ENCODE assay signal across 17 mouse cellular contexts in the genomic region with DNA sequence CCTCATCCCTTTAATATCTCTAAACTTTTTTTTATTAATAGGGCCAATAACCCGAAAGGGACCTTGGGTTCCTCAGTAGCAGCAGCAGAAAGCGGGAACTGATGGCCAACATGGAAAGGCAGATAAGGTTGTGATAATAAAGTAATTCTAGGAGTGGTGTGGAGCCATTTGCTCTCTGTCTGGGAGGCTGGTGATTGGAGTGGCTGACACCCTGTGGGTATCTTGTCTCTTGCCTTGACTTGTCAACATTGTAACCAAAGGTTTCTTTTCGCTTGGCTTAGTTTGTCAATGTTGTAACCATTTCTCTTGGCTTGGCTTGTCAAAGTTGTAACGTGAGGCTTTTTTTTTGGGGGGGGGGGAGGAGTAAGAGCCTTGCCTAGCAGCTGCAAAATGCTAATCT.
"Had no signal": no experiment of that assay in that cellular context is flagged by ENCODE, and none has a peak within 500 bp of the region (broad histone marks: within the 10 kb centered on the region; RNA-seq: fewer than 3 reads in every experiment).

No protein-coding gene starts in this region.

- H3K9ac ChIP-seq: lung, embryonic 15.5 days; midbrain, embryonic 13.5 days; midbrain, embryonic 15.5 days; neural tube, embryonic 12.5 days; stomach, embryonic 15.5 days had no signal

- H3K36me3 ChIP-seq: lung, embryonic 15.5 days; midbrain, embryonic 13.5 days; midbrain, embryonic 15.5 days; neural tube, embryonic 12.5 days; stomach, embryonic 15.5 days had no signal

- H3K27ac ChIP-seq: lung, embryonic 15.5 days; macrophage; midbrain, embryonic 13.5 days; midbrain, embryonic 15.5 days; neural tube, embryonic 12.5 days; stomach, embryonic 15.5 days; stomach, postnatal 0 days had no signal

- H3K4me1 ChIP-seq: lung, embryonic 15.5 days; midbrain, embryonic 13.5 days; midbrain, embryonic 15.5 days; neural tube, embryonic 12.5 days; stomach, embryonic 15.5 days had no signal

- H3K4me2 ChIP-seq: lung, embryonic 15.5 days; midbrain, embryonic 11.5 days; midbrain, embryonic 13.5 days; midbrain, embryonic 15.5 days; neural tube, embryonic 12.5 days; stomach, embryonic 15.5 days had no signal

- H3K4me3 ChIP-seq: lung, embryonic 15.5 days; megakaryocyte, embryonic 14.5 days; midbrain, embryonic 13.5 days; midbrain, embryonic 15.5 days; neural tube, embryonic 12.5 days; stomach, embryonic 15.5 days had no signal

- H3K9me3 ChIP-seq: lung, embryonic 15.5 days; midbrain, embryonic 13.5 days; midbrain, embryonic 15.5 days; neural tube, embryonic 12.5 days; stomach, embryonic 15.5 days had no signal

- H3K27me3 ChIP-seq: lung, embryonic 15.5 days; midbrain, embryonic 13.5 days; midbrain, embryonic 15.5 days; neural tube, embryonic 12.5 days; stomach, embryonic 15.5 days had no signal

- DNase-seq: lung, adult 2 months; lung, postnatal 14 days; lung, postnatal 36 days; right cerebral cortex, postnatal 14 days; thymus, adult 2 months; thymus, postnatal 25 days; thymus, postnatal 4 days had no signal

- ATAC-seq: lung, postnatal 0 days; midbrain, embryonic 13.5 days; midbrain, embryonic 15.5 days had no signal
